Mouse (Mus musculus) large intestine, adult 2 months (tissue): Measurements from ENCODE around the gene Zfp580. TPM values are rescaled to one million over a fixed set of nuclear protein-coding genes. Genes with fewer than 3 reads are reported as not detected.
"Not testable (repeated sequence)": the region's sequence is repeated elsewhere in the genome, so short reads cannot be mapped to it uniquely, and the experiment has no call there.

ENCODE experiments used
- DNase-seq: peaks from one replicate; pipeline ENCODE4 v3.0.0-alpha.2; 2012; ENCODE audit warnings: low read depth, low spot score
- WGBS: fragments of 180-500 bp; shearing (Covaris S2); methylation state at CpG from one replicate; pipeline ENCODE4 v1.1.7; 2018; 5-methylcytosine and 5-hydroxymethylcytosine counted together
- polyA plus RNA-seq: library from polyadenylated mRNA; depleted of rRNA; stranded (reverse); fragments of >200 nt; gene quantifications from 2 replicates; pipeline ENCODE4 v1.2.3, GENCODE M21; 2012

Gene Zfp580
- polyA plus RNA-seq, 1 experiment, result 6.3 TPM

GRCm38 (mm10) chr7:5060944-5061773 is 9.8 kb downstream of the Zfp580 start:
- WGBS, result under 1% methylated on average over 60 of the region's 60 CpGs
- DNase-seq, result peak; percentile 95

- DNase-seq, result no peak
- under 1% methylated on average over 63 of the region's 65 CpGs for WGBS
Measured at GRCm38 (mm10) chr7:5061774-5062359, 10.5 kb downstream of the Zfp580 start, which contains the start of gene U2af2. Gene U2af2 (plus strand): TSS chr7:5062143.

GRCm38 (mm10) chr7:5062360-5063001 is 11.1 kb downstream of the Zfp580 start:
- no peak for DNase-seq
- WGBS, result under 1% methylated on average over 51 of the region's 51 CpGs

GRCm38 (mm10) chr7:5064886-5065285 is 13.5 kb downstream of the Zfp580 start:
- WGBS, result 87% methylated on average over 6 of the region's 6 CpGs
- no peak for DNase-seq

GRCm38 (mm10) chr7:5073586-5073985 is 22.2 kb downstream of the Zfp580 start:
- no peak for DNase-seq
- 32% methylated on average over 1 of the region's 1 CpGs for WGBS

- no peak for DNase-seq
- WGBS, result 92% methylated on average over 5 of the region's 5 CpGs
Measured at GRCm38 (mm10) chr7:5074984-5075383, 23.6 kb downstream of the Zfp580 start.

- DNase-seq, result no peak
- 75% methylated on average over 2 of the region's 2 CpGs for WGBS
Measured at GRCm38 (mm10) chr7:5076931-5077330, 25.6 kb downstream of the Zfp580 start.

GRCm38 (mm10) chr7:5079365-5080009 is 28.1 kb downstream of the Zfp580 start:
- DNase-seq, result not testable (repeated sequence)
- WGBS, result 34% methylated on average over 11 of the region's 13 CpGs

- under 1% methylated on average over 81 of the region's 81 CpGs for WGBS
Measured at GRCm38 (mm10) chr7:5080010-5080751, 28.8 kb downstream of the Zfp580 start, which contains the start of gene Epn1. Gene Epn1 (plus strand): TSS chr7:5080235.

GRCm38 (mm10) chr7:5080815-5081214 is 29.5 kb downstream of the Zfp580 start:
- 4% methylated on average over 6 of the region's 6 CpGs for WGBS
- no peak for DNase-seq

More at GRCm38 (mm10) chr7:5080010-5080751, 28.8 kb downstream of the Zfp580 start, which contains the start of gene Epn1:
- DNase-seq, result peak; percentile 85

- WGBS, result 20% methylated on average over 6 of the region's 6 CpGs
- DNase-seq, result no peak
Measured at GRCm38 (mm10) chr7:5081241-5081640, 29.9 kb downstream of the Zfp580 start.

- 51% methylated on average over 2 of the region's 2 CpGs for WGBS
- DNase-seq, result no peak
Measured at GRCm38 (mm10) chr7:5081939-5082338, 30.6 kb downstream of the Zfp580 start.

GRCm38 (mm10) chr7:5083325-5084105 is 32.2 kb downstream of the Zfp580 start:
- 67% methylated on average over 18 of the region's 18 CpGs for WGBS
- no peak for DNase-seq

- no peak for DNase-seq
- WGBS, result 100% methylated on average over 1 of the region's 1 CpGs
Measured at GRCm38 (mm10) chr7:5085512-5085911, 34.2 kb downstream of the Zfp580 start.

- WGBS, result 31% methylated on average over 5 of the region's 5 CpGs
- no peak for DNase-seq
Measured at GRCm38 (mm10) chr7:5086921-5087440, 35.6 kb downstream of the Zfp580 start.

GRCm38 (mm10) chr7:5087886-5088285 is 36.5 kb downstream of the Zfp580 start:
- peak; percentile 87 for DNase-seq
- WGBS, result 23% methylated on average over 4 of the region's 4 CpGs

GRCm38 (mm10) chr7:5089853-5090252 is 38.5 kb downstream of the Zfp580 start:
- 93% methylated on average over 15 of the region's 15 CpGs for WGBS

GRCm38 (mm10) chr7:5091008-5091728 is 39.8 kb downstream of the Zfp580 start:
- 91% methylated on average over 15 of the region's 15 CpGs for WGBS
- no peak for DNase-seq

More at GRCm38 (mm10) chr7:5089853-5090252, 38.5 kb downstream of the Zfp580 start:
- no peak for DNase-seq
